Mouse (Mus musculus) forebrain, postnatal 0 days (tissue): Measurements from ENCODE around the gene Itih5. TPM values are rescaled to one million over a fixed set of nuclear protein-coding genes. Genes with fewer than 3 reads are reported as not detected.

ENCODE experiments used
- ATAC-seq: fragments of 200-750 bp; cut with Nextera tagmentation; 2 replicates; pipeline ENCODE4 v1.8.0; 2017; ENCODE audit warnings: mild to moderate bottlenecking, moderate library complexity
- DNase-seq: peaks from one replicate; pipeline ENCODE4 v3.0.0-alpha.2; 2015
- H3K27ac ChIP-seq: fragments of 300-500 bp; sonication (generic); 2 replicates; pipeline ENCODE4 v1.5.1; 2014; ENCODE audit warnings: low read depth, mild to moderate bottlenecking, antibody characterized with exemption, low read length, moderate library complexity, mixed read lengths
- H3K27me3 ChIP-seq: fragments of 300-500 bp; sonication (generic); 2 replicates; pipeline ENCODE4 v1.6.1; 2014; ENCODE audit warnings: mild to moderate bottlenecking, low read length, mixed read lengths; ENCODE audit not compliant: insufficient read depth
- H3K36me3 ChIP-seq: fragments of 300-500 bp; sonication (generic); 2 replicates; pipeline ENCODE4 v1.6.1; 2014; ENCODE audit warnings: mild to moderate bottlenecking, moderate library complexity; ENCODE audit not compliant: insufficient read depth
- H3K4me1 ChIP-seq: fragments of 300-500 bp; sonication (generic); 2 replicates; pipeline ENCODE4 v1.6.1; 2014; ENCODE audit warnings: antibody characterized with exemption; ENCODE audit not compliant: insufficient read depth
- H3K4me2 ChIP-seq: fragments of 300-500 bp; sonication (generic); 2 replicates; pipeline ENCODE4 v1.6.1; 2014; ENCODE audit warnings: low read depth, mild to moderate bottlenecking, moderate library complexity
- H3K4me3 ChIP-seq: fragments of 300-500 bp; sonication (generic); 2 replicates; pipeline ENCODE4 v1.5.1; 2014; ENCODE audit warnings: low read depth, low read length, mixed read lengths
- H3K9ac ChIP-seq: fragments of 300-500 bp; sonication (generic); 2 replicates; pipeline ENCODE4 v1.6.1; 2014; ENCODE audit warnings: mild to moderate bottlenecking
- H3K9me3 ChIP-seq: fragments of 300-500 bp; sonication (generic); 2 replicates; pipeline ENCODE4 v1.6.1; 2016; ENCODE audit warnings: low read length
- CTCF ChIP-seq: sonication (generic); IDR thresholded peaks from 2 replicates; pipeline ENCODE4 v1.5.1; 2016; ENCODE audit warnings: antibody characterized with exemption, control low read depth, low read depth
- WGBS: fragments of 180-500 bp; shearing (Covaris S2); extraction: QIAGEN DNeasy Blood & Tissue Kit; methylation state at CpG from one replicate; pipeline ENCODE4 v1.1.7; 2014; 5-methylcytosine and 5-hydroxymethylcytosine counted together
- polyA plus RNA-seq: library from polyadenylated mRNA; unstranded; fragments of >200 nt; fragmentation: Nextera tagmentation; extraction: Ambion mirVana; gene quantifications from 2 replicates; pipeline ENCODE4 v1.2.1, GENCODE M21; 2015
- total RNA-seq: library from RNA; depleted of rRNA; stranded (reverse); fragments of >200 nt; gene quantifications from 2 replicates; pipeline ENCODE4 v1.2.3, GENCODE M21; 2014

Itih5 gene
- total and polyA plus RNA-seq, 2 experiments from 2014 or later: 7.3 to 15.7 TPM

- no peak overlapping the region for H3K27ac ChIP-seq
- no peak overlapping the region for H3K9ac ChIP-seq
- WGBS: 39% methylated on average over 8 of the region's 8 CpGs
- no peak overlapping the region for H3K4me3 ChIP-seq
- ATAC-seq (peak; percentile 79), DNase-seq (peak; percentile 68)
- peak; percentile 76 for TF ChIP-seq CTCF
- H3K36me3 ChIP-seq: no peaks in the 10 kb centered on the region
- H3K27me3 ChIP-seq: no peaks in the 10 kb centered on the region
- H3K4me1 ChIP-seq: no peaks in the 10 kb centered on the region
- no peak overlapping the region for H3K4me2 ChIP-seq
- no peaks in the 10 kb centered on the region for H3K9me3 ChIP-seq
These were observed 10.6 kb upstream of the Itih5 start for GRCm38 (mm10) chr2:10142472-10143454.

- no peak overlapping the region for H3K4me2 ChIP-seq
- no peak overlapping the region for H3K9ac ChIP-seq
- no peak overlapping the region for H3K27ac ChIP-seq
- DNase-seq: no peak
- H3K27me3 ChIP-seq: no peaks in the 10 kb centered on the region
- no peaks in the 10 kb centered on the region for H3K36me3 ChIP-seq
- no peak for ATAC-seq
- no peaks in the 10 kb centered on the region for H3K4me1 ChIP-seq
- H3K9me3 ChIP-seq: no peaks in the 10 kb centered on the region
- WGBS: 78% methylated on average over 6 of the region's 6 CpGs
- no peak for TF ChIP-seq CTCF
- H3K4me3 ChIP-seq: no peak overlapping the region
These were observed 7.9 kb upstream of the Itih5 start for GRCm38 (mm10) chr2:10145514-10145913.

- peak; percentile 29 for DNase-seq
- Histone ChIP-seq H3K4me3 (no peak overlapping the region), H3K4me1 (no peaks in the 10 kb centered on the region), H3K9me3 (no peaks in the 10 kb centered on the region), H3K27me3 (no peaks in the 10 kb centered on the region), H3K9ac (no peak overlapping the region), H3K4me2 (no peak overlapping the region), H3K27ac (no peak overlapping the region), H3K36me3 (no peaks in the 10 kb centered on the region)
- ATAC-seq: no peak
- TF ChIP-seq CTCF: no peak
- 55% methylated on average over 8 of the region's 8 CpGs for WGBS
These were observed 6.2 kb upstream of the Itih5 start for GRCm38 (mm10) chr2:10147176-10147575.

- H3K27me3 ChIP-seq: peaks cover 3% of the 10 kb centered on the region
- no peak for DNase-seq
- no peaks in the 10 kb centered on the region for H3K9me3 ChIP-seq
- ATAC-seq: no peak
- H3K4me1 ChIP-seq: no peaks in the 10 kb centered on the region
- 82% methylated on average over 5 of the region's 5 CpGs for WGBS
- H3K27ac ChIP-seq: no peak overlapping the region
- H3K4me3 ChIP-seq: no peak overlapping the region
- H3K4me2 ChIP-seq: no peak overlapping the region
- no peaks in the 10 kb centered on the region for H3K36me3 ChIP-seq
- H3K9ac ChIP-seq: no peak overlapping the region
- no peak for TF ChIP-seq CTCF
These were observed 781 bp upstream of the Itih5 start for GRCm38 (mm10) chr2:10152590-10152989.

GRCm38 (mm10) chr2:10157184-10157583 lies 3.8 kb downstream of the Itih5 start:
- no peak overlapping the region for H3K27ac ChIP-seq
- H3K4me3 ChIP-seq: no peak overlapping the region
- peaks cover 3% of the 10 kb centered on the region for H3K27me3 ChIP-seq

GRCm38 (mm10) chr2:10162011-10162410 lies 8.6 kb downstream of the Itih5 start:
- WGBS: 87% methylated on average over 4 of the region's 4 CpGs
- Histone ChIP-seq H3K4me3 (no peak overlapping the region), H3K9ac (no peak overlapping the region), H3K4me1 (no peaks in the 10 kb centered on the region), H3K36me3 (no peaks in the 10 kb centered on the region), H3K4me2 (no peak overlapping the region), H3K27ac (no peak overlapping the region), H3K9me3 (no peaks in the 10 kb centered on the region), H3K27me3 (no peaks in the 10 kb centered on the region)
- no peak for TF ChIP-seq CTCF
- no peak for ATAC-seq
- no peak for DNase-seq

More at GRCm38 (mm10) chr2:10157184-10157583, 3.8 kb downstream of the Itih5 start:
- Histone ChIP-seq H3K36me3 (no peaks in the 10 kb centered on the region), H3K4me2 (no peak overlapping the region), H3K4me1 (no peaks in the 10 kb centered on the region), H3K9me3 (no peaks in the 10 kb centered on the region), H3K9ac (no peak overlapping the region)
- no peak for DNase-seq
- 81% methylated on average over 10 of the region's 10 CpGs for WGBS
- no peak for TF ChIP-seq CTCF
- ATAC-seq: no peak

GRCm38 (mm10) chr2:10166635-10167034 lies 13.3 kb downstream of the Itih5 start:
- Histone ChIP-seq H3K4me2 (no peak overlapping the region), H3K4me3 (no peak overlapping the region), H3K36me3 (no peaks in the 10 kb centered on the region), H3K27me3 (no peaks in the 10 kb centered on the region), H3K27ac (no peak overlapping the region), H3K9ac (no peak overlapping the region), H3K9me3 (no peaks in the 10 kb centered on the region), H3K4me1 (no peaks in the 10 kb centered on the region)
- no peak for ATAC-seq
- no peak for DNase-seq
- 76% methylated on average over 6 of the region's 6 CpGs for WGBS
- TF ChIP-seq CTCF: no peak
